Mouse (Mus musculus): ENCODE measurements around the gene Scaf11. TPM values are rescaled to one million over a fixed set of nuclear protein-coding genes. Genes with fewer than 3 reads are reported as not detected.
"Not testable (repeated sequence)": the region's sequence is repeated elsewhere in the genome, so short reads cannot be mapped to it uniquely, and the experiment has no call there.

Scaf11 gene
- total RNA-seq, 2 experiments from 2014 or later, result 40.8 to 43.0 TPM

GRCm38 (mm10) chr15:96467844-96468243, 7.2 kb upstream of the Scaf11 start:
- intact Hi-C loops (cut with DNase I), result no loop called here
- no peak for DNase-seq (ENCODE audit: extremely low spot score in 1 of 2, low spot score in 2 of 2)

GRCm38 (mm10) chr15:96466362-96466903, 5.8 kb upstream of the Scaf11 start:
- DNase-seq (ENCODE audit: extremely low spot score in 1 of 2, low spot score in 2 of 2), result no peak
- intact Hi-C loops (cut with DNase I), result no loop called here

- no peak for DNase-seq (ENCODE audit: extremely low spot score in 1 of 2, low spot score in 2 of 2)
- intact Hi-C loops (cut with DNase I), result no loop called here
Observed at GRCm38 (mm10) chr15:96465076-96465475, 4.4 kb upstream of the Scaf11 start.

GRCm38 (mm10) chr15:96463821-96464220, 3.2 kb upstream of the Scaf11 start:
- intact Hi-C loops (cut with DNase I), result no loop called here
- DNase-seq (ENCODE audit: extremely low spot score in 1 of 2, low spot score in 2 of 2), result no peak

GRCm38 (mm10) chr15:96462611-96463010, 2.0 kb upstream of the Scaf11 start:
- no peak for DNase-seq (ENCODE audit: extremely low spot score in 1 of 2, low spot score in 2 of 2)
- intact Hi-C loops (cut with DNase I), result no loop called here

- intact Hi-C loops (cut with DNase I), result no loop called here
- DNase-seq (ENCODE audit: extremely low spot score in 1 of 2, low spot score in 2 of 2), result peak in 1 of 2 experiments; percentile 38
Observed at GRCm38 (mm10) chr15:96461541-96462512, 1.2 kb upstream of the Scaf11 start.

GRCm38 (mm10) chr15:96460451-96460729, 253 bp downstream of the Scaf11 start:
- intact Hi-C loops (cut with DNase I), result no loop called here
- DNase-seq (ENCODE audit: extremely low spot score in 1 of 2, low spot score in 2 of 2), result no peak

- intact Hi-C loops (cut with DNase I), result no loop called here
- peak in 1 of 2 experiments; percentile 80 for DNase-seq (ENCODE audit: extremely low spot score in 1 of 2, low spot score in 2 of 2)
Observed at GRCm38 (mm10) chr15:96459741-96460450, 747 bp downstream of the Scaf11 start.

- intact Hi-C loops (cut with DNase I), result no loop called here
Observed at GRCm38 (mm10) chr15:96458273-96458672, 2.4 kb downstream of the Scaf11 start.

GRCm38 (mm10) chr15:96457338-96457664, 3.3 kb downstream of the Scaf11 start:
- no peak for DNase-seq (ENCODE audit: extremely low spot score in 1 of 2, low spot score in 2 of 2)
- intact Hi-C loops (cut with DNase I), result no loop called here

More at GRCm38 (mm10) chr15:96458273-96458672, 2.4 kb downstream of the Scaf11 start:
- no peak for DNase-seq (ENCODE audit: extremely low spot score in 1 of 2, low spot score in 2 of 2)

GRCm38 (mm10) chr15:96456651-96457337, 3.8 kb downstream of the Scaf11 start:
- intact Hi-C loops (cut with DNase I), result no loop called here
- DNase-seq (ENCODE audit: extremely low spot score in 1 of 2, low spot score in 2 of 2), result no peak

- DNase-seq (ENCODE audit: extremely low spot score in 1 of 2, low spot score in 2 of 2), result no peak
- intact Hi-C loops (cut with DNase I), result no loop called here
Observed at GRCm38 (mm10) chr15:96455595-96456214, 4.9 kb downstream of the Scaf11 start.

GRCm38 (mm10) chr15:96453346-96453745, 7.3 kb downstream of the Scaf11 start:
- intact Hi-C loops (cut with DNase I), result no loop called here
- DNase-seq (ENCODE audit: extremely low spot score in 1 of 2, low spot score in 2 of 2), result no peak

- intact Hi-C loops (cut with DNase I), result no loop called here
- DNase-seq (ENCODE audit: extremely low spot score in 1 of 2, low spot score in 2 of 2), result no peak
Observed at GRCm38 (mm10) chr15:96448656-96449299, 11.9 kb downstream of the Scaf11 start.

GRCm38 (mm10) chr15:96446785-96447184, 13.9 kb downstream of the Scaf11 start:
- DNase-seq (ENCODE audit: extremely low spot score in 1 of 2, low spot score in 2 of 2), result no peak
- intact Hi-C loops (cut with DNase I), result no loop called here

- DNase-seq (ENCODE audit: extremely low spot score in 1 of 2, low spot score in 2 of 2); intact Hi-C loops (cut with DNase I): not testable (repeated sequence)
Observed at GRCm38 (mm10) chr15:96441480-96441879, 19.2 kb downstream of the Scaf11 start.

GRCm38 (mm10) chr15:96434202-96434601, 26.4 kb downstream of the Scaf11 start:
- intact Hi-C loops (cut with DNase I), result no loop called here

GRCm38 (mm10) chr15:96419920-96420319, 40.7 kb downstream of the Scaf11 start:
- no peak for DNase-seq (ENCODE audit: extremely low spot score in 1 of 2, low spot score in 2 of 2)
- intact Hi-C loops (cut with DNase I), result no loop called here

More at GRCm38 (mm10) chr15:96434202-96434601, 26.4 kb downstream of the Scaf11 start:
- no peak for DNase-seq (ENCODE audit: extremely low spot score in 1 of 2, low spot score in 2 of 2)

Data from left cerebral cortex, postnatal 10 days (tissue).